Mouse (Mus musculus) frontal cortex, postnatal 36 days (tissue): ENCODE results near the gene Dag1.
A peak's percentile ranks its signal among the peaks of the same experiment; 100 is the strongest.
"Not testable (repeated sequence)": the region's sequence is repeated elsewhere in the genome, so short reads cannot be mapped to it uniquely, and the experiment has no call there.

Experiments
- DNase-seq, 2 experiments: peaks; one replicate each; pipeline ENCODE4 v3.0.0; 2022; ENCODE audit warnings: low spot score in 2 of 2

Dag1 gene

GRCm38 (mm10) chr9:108263690-108264190 is at the start of gene Dag1:
Dag1 (minus strand) TSS chr9:108263958.
- DNase-seq, result peak; percentile 95 to 98

- DNase-seq, result no peak
Observed at GRCm38 (mm10) chr9:108308141-108308540, 44.4 kb upstream of the Dag1 start.

GRCm38 (mm10) chr9:108307021-108307807 is 43.5 kb upstream of the Dag1 start:
- no peak for DNase-seq

- no peak for DNase-seq
Observed at GRCm38 (mm10) chr9:108306571-108306980, 42.8 kb upstream of the Dag1 start.

- DNase-seq, result peak; percentile 99 to 100
Observed at GRCm38 (mm10) chr9:108305629-108306520, 42.1 kb upstream of the Dag1 start, which contains the start of the genes Rhoa and Tcta. Rhoa (plus strand) TSS chr9:108306129. Tcta (minus strand) TSS chr9:108306160.

GRCm38 (mm10) chr9:108305170-108305569 is 41.4 kb upstream of the Dag1 start:
- DNase-seq, result no peak

- DNase-seq, result no peak
Observed at GRCm38 (mm10) chr9:108304716-108305115, 41.0 kb upstream of the Dag1 start.

- DNase-seq, result no peak
Observed at GRCm38 (mm10) chr9:108301853-108302252, 38.1 kb upstream of the Dag1 start.

GRCm38 (mm10) chr9:108296453-108297355 is 32.9 kb upstream of the Dag1 start, which contains the start of gene Amt:
Amt (plus strand) TSS chr9:108296853.
- peak; percentile 6 to 45 for DNase-seq

GRCm38 (mm10) chr9:108290773-108291172 is 27.0 kb upstream of the Dag1 start:
- peak in 1 of 2 experiments; percentile 21 for DNase-seq

- DNase-seq, result peak; percentile 89 to 98
Observed at GRCm38 (mm10) chr9:108290016-108290750, 26.4 kb upstream of the Dag1 start, which contains the start of gene Nicn1. Nicn1 (plus strand) TSS chr9:108290429.

- no peak for DNase-seq
Observed at GRCm38 (mm10) chr9:108289347-108289746, 25.6 kb upstream of the Dag1 start.

GRCm38 (mm10) chr9:108287526-108288238 is 23.9 kb upstream of the Dag1 start:
- not testable (repeated sequence) for DNase-seq

- DNase-seq, result peak; percentile 45 to 81
Observed at GRCm38 (mm10) chr9:108284410-108284809, 20.7 kb upstream of the Dag1 start.

GRCm38 (mm10) chr9:108280071-108280828 is 16.5 kb upstream of the Dag1 start:
- no peak for DNase-seq

GRCm38 (mm10) chr9:108278697-108279450 is 15.1 kb upstream of the Dag1 start:
- no peak for DNase-seq

- no peak for DNase-seq
Observed at GRCm38 (mm10) chr9:108275331-108275659, 11.5 kb upstream of the Dag1 start.
